In genomic region chr4:143380716-143381004, GRCm38 (mm10) we compare ENCODE assay signal across 9 mouse cellular contexts. TPM values are rescaled to one million over a fixed set of nuclear protein-coding genes. Genes with fewer than 3 reads are reported as not detected.
DNase-seq lines count a peak whose midpoint lies in the region; ATAC-seq and TF ChIP-seq lines count a peak whose summit lies in the region.
"Had no signal": no experiment of that assay in that cellular context is flagged by ENCODE, and none has a peak within 500 bp of the region (broad histone marks: within the 10 kb centered on the region; RNA-seq: fewer than 3 reads in every experiment).

No protein-coding gene starts in this region.

- H3K79me2 ChIP-seq in liver, adult 2 months (ENCODE audit: control insufficient read depth, insufficient read depth, low read length), result no peaks in the 10 kb centered on the region
- no peaks in the 10 kb centered on the region for H3K79me2 ChIP-seq in MEL (ENCODE audit: control insufficient read depth, insufficient read depth, low read length, poor library complexity)

- peak; percentile 90 for TF ChIP-seq CTCF in gastrocnemius, adult 2 months (IDR thresholded peaks at IDR 0.05)
- peak; percentile 59 for TF ChIP-seq CTCF in liver, adult 2 months (IDR thresholded peaks at IDR 0.05; ENCODE audit: low read depth, low read length)
- TF ChIP-seq CTCF in MEL (IDR thresholded peaks at IDR 0.05 in 2 of 3, conservative IDR thresholded peaks at IDR 0.05 in 1 of 3; ENCODE audit: control insufficient read depth in 1 of 3, insufficient read depth in 1 of 3, low read depth in 2 of 3, low read length in 3 of 3, poor library complexity in 1 of 3, severe bottlenecking in 1 of 3), result peak; percentile 7 to 31 (median 22); a peak in 3 of 6 replicates
- peak; percentile 64 for TF ChIP-seq CTCF in liver, postnatal 0 days (IDR thresholded peaks at IDR 0.05; ENCODE audit: low read depth)

- 3% methylated on average over 5 of the region's 5 CpGs for WGBS in liver, adult 2 months
- WGBS in liver, embryonic 11.5 days, result 0% methylated on average over 5 of the region's 5 CpGs
- WGBS in liver, postnatal 0 days (ENCODE audit: insufficient replicate concordance), result 2% methylated on average over 5 of the region's 5 CpGs

- H3K9ac ChIP-seq in liver, adult 2 months (ENCODE audit: low read depth, low read length), result no peak overlapping the region
- no peak overlapping the region for H3K9ac ChIP-seq in liver, embryonic 11.5 days (ENCODE audit: low read depth, low read length)
- H3K9ac ChIP-seq in MEL (ENCODE audit: control insufficient read depth, low read depth, low read length, poor library complexity, severe bottlenecking), result no peak overlapping the region
- no peak overlapping the region for H3K9ac ChIP-seq in liver, postnatal 0 days (replicated peaks)

- no peak for TF ChIP-seq EP300 in MEL (IDR thresholded peaks at IDR 0.05; ENCODE audit: low read depth in 1 of 2, low read length in 2 of 2)
- no peak for TF ChIP-seq EP300 in liver, postnatal 0 days (IDR thresholded peaks at IDR 0.05; ENCODE audit: low read depth)

- ATAC-seq in liver, embryonic 11.5 days (replicated peaks; ENCODE audit: low FRiP score), result no peak
- peak; percentile 71 for ATAC-seq in common myeloid progenitor, adult 5-6 weeks (replicated peaks; ENCODE audit: low read depth, poor library complexity, severe bottlenecking)
- ATAC-seq in liver, postnatal 0 days, result no peak

- no peak overlapping the region for H3K4me3 ChIP-seq in gastrocnemius, adult 2 months
- H3K4me3 ChIP-seq in liver, adult 2 months (ENCODE audit: insufficient read depth, low read depth, low read length), result no peak overlapping the region
- H3K4me3 ChIP-seq in liver, embryonic 11.5 days (ENCODE audit: low read depth, low read length), result no peak overlapping the region
- H3K4me3 ChIP-seq in MEL (ENCODE audit: control insufficient read depth in 1 of 2, insufficient read depth in 1 of 2, low read depth in 2 of 2, low read length in 2 of 2), result no peak overlapping the region
- H3K4me3 ChIP-seq in liver, postnatal 0 days (ENCODE audit: low read depth, low read length), result no peak overlapping the region

- no peak overlapping the region for H3K27ac ChIP-seq in gastrocnemius, adult 2 months
- H3K27ac ChIP-seq in liver, adult 2 months (replicated peaks; ENCODE audit: insufficient read depth, low read depth, low read length), result no peak overlapping the region
- no peak overlapping the region for H3K27ac ChIP-seq in liver, embryonic 11.5 days (ENCODE audit: low read depth, low read length)
- no peak overlapping the region for H3K27ac ChIP-seq in MEL (ENCODE audit: control insufficient read depth, low read depth, low read length)
- H3K27ac ChIP-seq in liver, postnatal 0 days (ENCODE audit: low read depth), result no peak overlapping the region

- intact Hi-C loops in gastrocnemius, adult 2 months (cut with DNase I), result loop anchor here (1.0 to 2.0 kb wide), 2 partner anchors 55 to 122 kb away; no protein-coding TSS in a partner anchor

- H3K27me3 ChIP-seq in liver, adult 2 months (ENCODE audit: control insufficient read depth, insufficient read depth, low read length), result 0 out of 2 replicates have a peak, but pooled peaks cover 4% of the 10 kb centered on the region
- H3K27me3 ChIP-seq in liver, embryonic 11.5 days (replicated peaks; ENCODE audit: control insufficient read depth, insufficient read depth, low read length), result no peaks in the 10 kb centered on the region
- no peaks in the 10 kb centered on the region for H3K27me3 ChIP-seq in MEL (ENCODE audit: control insufficient read depth in 1 of 2, insufficient read depth in 2 of 2, low read length in 2 of 2)
- 0 out of 2 replicates have a peak, but pooled peaks cover 2% of the 10 kb centered on the region for H3K27me3 ChIP-seq in liver, postnatal 0 days (ENCODE audit: insufficient read depth, low read length)

- TF ChIP-seq POLR2A in liver, adult 2 months (IDR thresholded peaks at IDR 0.05; ENCODE audit: extremely low read depth, insufficient read depth, low read length), result no peak
- no peak for TF ChIP-seq POLR2A in MEL (IDR thresholded peaks at IDR 0.05; ENCODE audit: control insufficient read depth in 1 of 2, insufficient read depth in 1 of 2, low read depth in 1 of 2, low read length in 2 of 2, poor library complexity in 1 of 2)

- no peaks in the 10 kb centered on the region for H3K36me3 ChIP-seq in liver, adult 2 months (ENCODE audit: control insufficient read depth, insufficient read depth, low read length)
- H3K36me3 ChIP-seq in liver, embryonic 11.5 days (ENCODE audit: control insufficient read depth, insufficient read depth, low read length), result no peaks in the 10 kb centered on the region
- H3K36me3 ChIP-seq in MEL (ENCODE audit: control insufficient read depth in 1 of 2, insufficient read depth in 2 of 2, low read length in 2 of 2), result no peaks in the 10 kb centered on the region
- no peaks in the 10 kb centered on the region for H3K36me3 ChIP-seq in liver, postnatal 0 days (replicated peaks; ENCODE audit: insufficient read depth, low read length)

- H3K9me3 ChIP-seq in liver, embryonic 11.5 days (ENCODE audit: control insufficient read depth, low read length), result no peaks in the 10 kb centered on the region
- no peaks in the 10 kb centered on the region for H3K9me3 ChIP-seq in MEL (replicated peaks; ENCODE audit: insufficient read depth, low read length)
- no peaks in the 10 kb centered on the region for H3K9me3 ChIP-seq in liver, postnatal 0 days (ENCODE audit: low read length)

- TF ChIP-seq RAD21 in MEL (IDR thresholded peaks at IDR 0.05; ENCODE audit: low read depth, low read length), result peak; percentile 16

- peak; percentile 40 for DNase-seq in gastrocnemius, adult 2 months
- no peak for DNase-seq in gastrocnemius, adult 8-10 months (ENCODE audit: low spot score in 2 of 2)
- peak; percentile 2 for DNase-seq in liver, adult 2 months (ENCODE audit: extremely low read depth, low read depth, low spot score)
- no peak for DNase-seq in liver, embryonic 11.5 days (ENCODE audit: low spot score)
- no peak for DNase-seq in MEL (ENCODE audit: low read depth, low spot score)
- DNase-seq in liver, postnatal 0 days, result peak; percentile 26
- no peak for DNase-seq in Muller cell, postnatal 12 days (ENCODE audit: inconsistent ontology term)

- no peak overlapping the region for H3K4me2 ChIP-seq in liver, embryonic 11.5 days
- H3K4me2 ChIP-seq in liver, postnatal 0 days (ENCODE audit: low read depth, low read length), result no peak overlapping the region

- H3K4me1 ChIP-seq in liver, adult 2 months (ENCODE audit: control insufficient read depth, insufficient read depth, low read length), result no peaks in the 10 kb centered on the region
- H3K4me1 ChIP-seq in liver, embryonic 11.5 days (replicated peaks; ENCODE audit: control insufficient read depth, insufficient read depth, low read length), result no peaks in the 10 kb centered on the region
- H3K4me1 ChIP-seq in MEL (ENCODE audit: control insufficient read depth in 1 of 2, insufficient read depth in 2 of 2, low read length in 2 of 2), result no peaks in the 10 kb centered on the region
- H3K4me1 ChIP-seq in liver, postnatal 0 days (ENCODE audit: insufficient read depth), result no peaks in the 10 kb centered on the region

TF ChIP-seq in MEL, 35 proteins besides CTCF, POLR2A, EP300 and RAD21:
- peak; percentile 77 for TF ChIP-seq ZNF384 (IDR thresholded peaks at IDR 0.05; ENCODE audit: low read depth, low read length)
- no peak for TF ChIP-seq MAX (IDR thresholded peaks at IDR 0.05; ENCODE audit: low read length)
- TF ChIP-seq ELF1 (IDR thresholded peaks at IDR 0.05; ENCODE audit: low read depth, low read length), result no peak
- TF ChIP-seq UBTF (IDR thresholded peaks at IDR 0.05; ENCODE audit: borderline replicate concordance, insufficient read depth, low read depth, low read length), result no peak
TF ChIP-seq in MEL: peak in this region for 1.

RNA-seq across cellular contexts. Expression of gene Pramel1, which starts 13.6 kb away (rescaled TPM):
- total RNA-seq in gastrocnemius, adult 2 months (2021), result not detected
- total RNA-seq in gastrocnemius, adult 8-10 months (2022), result not detected
- not detected in 2 replicates for total RNA-seq in liver, adult 2 months (2014; rRNA removed)
- polyA plus RNA-seq in liver, adult 2 months (2012; rRNA removed), result not detected in 2 replicates
- not detected in 2 replicates for polyA plus RNA-seq in liver, embryonic 11.5 days (2014; fragmentation: Nextera tagmentation; extraction: Ambion mirVana)
- total RNA-seq in MEL (2012; rRNA removed), result not detected in 2 replicates
- polyA plus RNA-seq in MEL (2012; ENCODE audit: insufficient read depth in 1 of 2, insufficient read length in 2 of 2, low read depth in 1 of 2, low replicate concordance in 2 of 2, missing spikeins in 1 of 2), result not detected
- total RNA-seq in common myeloid progenitor, adult 5-6 weeks (2017), result not detected in 2 replicates
- polyA plus RNA-seq in liver, postnatal 0 days (2015; fragmentation: Nextera tagmentation; extraction: Ambion mirVana), result not detected in 2 replicates
- polyA plus RNA-seq: heart, embryonic 14.5 days had no signal

RNA-seq across cellular contexts. Expression of gene Lrrc38, which starts 31.1 kb away (rescaled TPM):
- 10 to 100 TPM; 27.1 to 39.4 TPM for total RNA-seq in gastrocnemius, adult 2 months (2021)
- 10 to 100 TPM; 19.6 to 40.5 (median 28.9) TPM for total RNA-seq in gastrocnemius, adult 8-10 months (2022)
- not detected in 2 replicates for total RNA-seq in liver, adult 2 months (2014; rRNA removed)
- polyA plus RNA-seq in liver, adult 2 months (2012; rRNA removed), result not detected in 2 replicates
- polyA plus RNA-seq in liver, embryonic 11.5 days (2014; fragmentation: Nextera tagmentation; extraction: Ambion mirVana), result not detected in 2 replicates
- total RNA-seq in MEL (2012; rRNA removed), result not detected in 2 replicates
- polyA plus RNA-seq in MEL (2012; ENCODE audit: insufficient read depth in 1 of 2, insufficient read length in 2 of 2, low read depth in 1 of 2, low replicate concordance in 2 of 2, missing spikeins in 1 of 2), result not detected
- total RNA-seq in common myeloid progenitor, adult 5-6 weeks (2017), result not detected in 2 replicates
- polyA plus RNA-seq in liver, postnatal 0 days (2015; fragmentation: Nextera tagmentation; extraction: Ambion mirVana), result not detected in 2 replicates

RNA-seq across cellular contexts. Expression of gene Pramef8, which starts 31.6 kb away (rescaled TPM):
- 1 to 10 TPM; 6.2 to 7.8 TPM for total RNA-seq in gastrocnemius, adult 2 months (2021)
- total RNA-seq in gastrocnemius, adult 8-10 months (2022), result 1 to 10 TPM; 6.2 to 9.2 (median 7.4) TPM
- total RNA-seq in liver, adult 2 months (2014; rRNA removed), result 5.2 and 7.8 TPM in 2 replicates
- 2.1 and 2.3 TPM in 2 replicates for polyA plus RNA-seq in liver, adult 2 months (2012; rRNA removed)
- 9.0 and 11.5 TPM in 2 replicates for polyA plus RNA-seq in liver, embryonic 11.5 days (2014; fragmentation: Nextera tagmentation; extraction: Ambion mirVana)
- not detected in 2 replicates for total RNA-seq in MEL (2012; rRNA removed)
- not detected for polyA plus RNA-seq in MEL (2012; ENCODE audit: insufficient read depth in 1 of 2, insufficient read length in 2 of 2, low read depth in 1 of 2, low replicate concordance in 2 of 2, missing spikeins in 1 of 2)
- total RNA-seq in common myeloid progenitor, adult 5-6 weeks (2017), result 7.0 and 19.9 TPM in 2 replicates
- polyA plus RNA-seq in liver, postnatal 0 days (2015; fragmentation: Nextera tagmentation; extraction: Ambion mirVana), result 2.5 and 3.3 TPM in 2 replicates

Comparison
In these comparisons a context has a peak if more than half of its experiments do, and no peak if none do; other contexts are left out.
1. DNase-seq: peak in gastrocnemius, adult 2 months (single experiment), liver, adult 2 months (single experiment) and liver, postnatal 0 days (single experiment); none in gastrocnemius, adult 8-10 months (0 of 2), liver, embryonic 11.5 days (single experiment), MEL (single experiment) and Muller cell, postnatal 12 days (single experiment).
2. CTCF ChIP-seq: peak in every context shown above with its lines; median percentile 90 in gastrocnemius, adult 2 months; 64 in liver, postnatal 0 days; 59 in liver, adult 2 months; 22 in MEL.
3. RNA of gene Lrrc38, which starts 31.1 kb away (total RNA-seq): 27.1 to 39.4 TPM in gastrocnemius, adult 2 months and 19.6 to 40.5 TPM in gastrocnemius, adult 8-10 months; not detected in liver, adult 2 months, not detected in MEL and not detected in common myeloid progenitor, adult 5-6 weeks; every median in the first group is over 10 times any median in the second.